Mouse (Mus musculus): ENCODE data around the gene Mrpl55. TPM values are rescaled to one million over a fixed set of nuclear protein-coding genes. Genes with fewer than 3 reads are reported as not detected.

Mrpl55 gene
- polyA plus RNA-seq, 1 experiment from 2014 or later = 96.5 TPM

DNA sequence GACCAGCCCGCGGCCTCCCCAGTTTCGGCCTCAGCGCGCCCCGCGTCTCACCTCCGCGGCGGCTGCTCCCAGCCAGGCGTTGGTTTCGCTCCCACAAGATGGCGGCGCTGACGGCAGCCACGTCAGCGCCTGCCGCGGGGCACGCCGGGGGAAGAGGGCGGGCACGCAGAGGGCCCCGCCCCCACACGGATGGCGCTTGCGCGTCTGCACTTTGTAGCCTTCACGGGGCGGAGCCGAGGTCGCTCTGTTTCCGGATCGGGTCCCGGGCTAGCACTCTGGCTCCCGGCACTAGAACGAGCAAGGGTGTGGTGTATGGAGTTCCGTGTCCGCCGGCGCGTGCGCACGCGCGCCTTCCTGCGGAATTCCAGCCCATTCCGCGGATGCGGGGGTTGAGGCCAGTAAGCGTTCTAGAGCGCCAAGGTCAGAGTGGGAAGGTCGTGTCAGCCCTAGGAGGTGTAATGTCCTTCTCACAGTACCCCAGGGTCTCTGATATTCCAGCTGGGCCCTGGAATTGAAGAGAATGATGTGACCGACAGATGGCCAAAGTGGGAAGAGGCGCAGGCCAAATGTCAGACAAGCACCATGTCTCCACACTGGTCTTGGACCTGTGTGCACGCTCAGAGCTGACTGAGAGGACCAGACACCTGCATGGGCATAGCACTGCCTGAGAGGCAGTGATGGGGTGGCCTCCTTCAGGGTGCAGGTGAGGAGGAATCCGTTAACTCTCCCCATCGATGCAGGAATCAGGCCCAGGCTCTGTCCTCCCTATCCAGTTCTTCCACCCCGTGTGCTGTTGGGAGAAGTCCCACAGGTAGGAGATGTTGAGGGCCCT lies 26.1 kb downstream of the Mrpl55 start, which contains the start of gene Arf1:
Arf1 (minus strand) TSS at position 149 of the 832 bp plus-strand sequence.
- H3K4me2 ChIP-seq (replicated peaks; ENCODE audit: low read depth) = peak within 1 kb of the TSS; percentile 74
- H3K9ac ChIP-seq (ENCODE audit: low read depth, low read length) = peak within 1 kb of the TSS; percentile 100
- H3K36me3 ChIP-seq (ENCODE audit: control insufficient read depth, insufficient read depth) = peaks cover 4% of the 10 kb centered on the region; the same call in 1 of the 2 replicates
- no peaks in the 10 kb centered on the region for H3K27me3 ChIP-seq (replicated peaks; ENCODE audit: control insufficient read depth, insufficient read depth, low read length)
- peaks cover 9% of the 10 kb centered on the region; the same call in 1 of the 2 replicates for H3K4me1 ChIP-seq (replicated peaks; ENCODE audit: control insufficient read depth, insufficient read depth, low read length)
- peak; percentile 93 for ATAC-seq
- TF ChIP-seq CTCF (IDR thresholded peaks at IDR 0.05; ENCODE audit: low read depth) = 0 out of 2 replicates have a peak, but pooled peaks have one; percentile 13
- 4% methylated on average over 57 of the region's 59 CpGs for WGBS
- H3K27ac ChIP-seq (ENCODE audit: low read depth, low read length) = peak within 1 kb of the TSS; percentile 100
- no peaks in the 10 kb centered on the region for H3K9me3 ChIP-seq (ENCODE audit: control insufficient read depth)
- H3K4me3 ChIP-seq (ENCODE audit: low read depth, low read length) = peak within 1 kb of the TSS; percentile 99

DNA sequence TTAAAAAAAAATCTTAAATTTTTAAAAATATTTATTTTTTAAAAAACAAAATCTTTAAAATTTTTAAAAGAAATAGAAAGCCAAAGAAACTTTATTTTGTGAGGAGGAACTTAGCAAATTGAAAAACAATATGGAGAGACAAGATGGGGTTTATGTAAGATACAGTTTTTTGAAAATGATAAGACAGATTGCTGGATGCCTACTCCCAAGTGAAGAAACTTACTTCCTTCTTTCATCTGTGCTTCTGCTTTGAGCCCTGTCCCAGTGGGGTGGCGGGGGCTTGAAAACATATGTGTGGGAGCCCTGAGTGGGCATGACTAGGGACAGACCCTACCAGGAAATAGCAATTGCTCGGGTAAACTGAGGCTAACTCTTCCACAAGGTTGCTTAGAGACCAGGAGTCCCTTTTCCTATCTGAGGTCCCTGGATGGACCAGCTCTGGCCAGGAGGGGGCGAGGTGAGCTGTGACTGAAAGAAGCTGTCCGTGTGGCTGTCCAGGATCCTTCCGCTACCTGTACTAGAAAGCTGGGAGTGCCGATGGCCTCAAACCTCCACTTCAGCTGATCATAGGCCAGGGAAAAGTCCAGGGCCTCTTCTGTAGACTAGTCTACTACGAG lies 28.0 kb downstream of the Mrpl55 start:
- peaks cover 5% of the 10 kb centered on the region; the same call in 1 of the 2 replicates for H3K4me1 ChIP-seq (replicated peaks; ENCODE audit: control insufficient read depth, insufficient read depth, low read length)
- 6% methylated on average over 7 of the region's 7 CpGs for WGBS
- no peak for ATAC-seq
- no peak overlapping the region for H3K4me3 ChIP-seq (ENCODE audit: low read depth, low read length)
- no peaks in the 10 kb centered on the region for H3K27me3 ChIP-seq (replicated peaks; ENCODE audit: control insufficient read depth, insufficient read depth, low read length)
- H3K27ac ChIP-seq (ENCODE audit: low read depth, low read length) = no peak overlapping the region
- peak; percentile 88 for TF ChIP-seq CTCF (IDR thresholded peaks at IDR 0.05; ENCODE audit: low read depth)
- no peaks in the 10 kb centered on the region for H3K36me3 ChIP-seq (ENCODE audit: control insufficient read depth, insufficient read depth)
- no peak overlapping the region for H3K4me2 ChIP-seq (replicated peaks; ENCODE audit: low read depth)
- H3K9ac ChIP-seq (ENCODE audit: low read depth, low read length) = no peak overlapping the region
- H3K9me3 ChIP-seq (ENCODE audit: control insufficient read depth) = no peaks in the 10 kb centered on the region

- no peaks in the 10 kb centered on the region for H3K9me3 ChIP-seq (ENCODE audit: control insufficient read depth)
- 63% methylated on average over 2 of the region's 2 CpGs for WGBS
- H3K27me3 ChIP-seq (replicated peaks; ENCODE audit: control insufficient read depth, insufficient read depth, low read length) = no peaks in the 10 kb centered on the region
- H3K4me2 ChIP-seq (replicated peaks; ENCODE audit: low read depth) = no peak overlapping the region
- peak; percentile 58 for TF ChIP-seq CTCF (IDR thresholded peaks at IDR 0.05; ENCODE audit: low read depth)
- no peak overlapping the region for H3K27ac ChIP-seq (ENCODE audit: low read depth, low read length)
- H3K9ac ChIP-seq (ENCODE audit: low read depth, low read length) = no peak overlapping the region
- no peak overlapping the region for H3K4me3 ChIP-seq (ENCODE audit: low read depth, low read length)
- no peaks in the 10 kb centered on the region for H3K36me3 ChIP-seq (ENCODE audit: control insufficient read depth, insufficient read depth)
- H3K4me1 ChIP-seq (replicated peaks; ENCODE audit: control insufficient read depth, insufficient read depth, low read length) = no peaks in the 10 kb centered on the region
- no peak for ATAC-seq
These were observed 30.5 kb downstream of the Mrpl55 start for GRCm38 (mm10) chr11:59232797-59233196.

GRCm38 (mm10) chr11:59238525-59239427 lies 36.5 kb downstream of the Mrpl55 start:
- Histone ChIP-seq H3K4me2 (replicated peaks; ENCODE audit: low read depth) (no peak overlapping the region), H3K9me3 (ENCODE audit: control insufficient read depth) (no peaks in the 10 kb centered on the region), H3K27me3 (replicated peaks; ENCODE audit: control insufficient read depth, insufficient read depth, low read length) (no peaks in the 10 kb centered on the region), H3K9ac (ENCODE audit: low read depth, low read length) (no peak overlapping the region), H3K4me3 (ENCODE audit: low read depth, low read length) (no peak overlapping the region), H3K4me1 (replicated peaks; ENCODE audit: control insufficient read depth, insufficient read depth, low read length) (no peaks in the 10 kb centered on the region), H3K36me3 (ENCODE audit: control insufficient read depth, insufficient read depth) (no peaks in the 10 kb centered on the region), H3K27ac (ENCODE audit: low read depth, low read length) (no peak overlapping the region)
- TF ChIP-seq CTCF (IDR thresholded peaks at IDR 0.05; ENCODE audit: low read depth) = peak; percentile 81
- ATAC-seq = no peak
- 5% methylated on average over 15 of the region's 15 CpGs for WGBS

DNA sequence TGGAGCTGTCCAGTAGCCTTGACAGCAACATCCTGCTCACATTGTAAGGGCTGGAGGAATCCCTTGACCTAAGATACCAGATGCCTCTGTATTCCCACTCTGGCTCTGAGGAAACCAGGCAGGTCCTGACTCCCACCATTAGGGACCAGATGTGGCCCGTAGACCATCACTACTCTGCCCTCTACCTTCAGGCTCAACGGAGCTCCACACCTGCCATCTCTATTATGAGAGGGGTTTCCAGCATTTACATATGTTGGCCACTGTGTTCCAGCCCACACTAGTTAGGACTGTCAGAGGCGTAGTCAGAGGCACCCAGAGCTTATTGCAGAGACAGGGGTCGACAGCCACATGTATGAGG lies 37.1 kb downstream of the Mrpl55 start:
- TF ChIP-seq CTCF (IDR thresholded peaks at IDR 0.05; ENCODE audit: low read depth) = no peak

DNA sequence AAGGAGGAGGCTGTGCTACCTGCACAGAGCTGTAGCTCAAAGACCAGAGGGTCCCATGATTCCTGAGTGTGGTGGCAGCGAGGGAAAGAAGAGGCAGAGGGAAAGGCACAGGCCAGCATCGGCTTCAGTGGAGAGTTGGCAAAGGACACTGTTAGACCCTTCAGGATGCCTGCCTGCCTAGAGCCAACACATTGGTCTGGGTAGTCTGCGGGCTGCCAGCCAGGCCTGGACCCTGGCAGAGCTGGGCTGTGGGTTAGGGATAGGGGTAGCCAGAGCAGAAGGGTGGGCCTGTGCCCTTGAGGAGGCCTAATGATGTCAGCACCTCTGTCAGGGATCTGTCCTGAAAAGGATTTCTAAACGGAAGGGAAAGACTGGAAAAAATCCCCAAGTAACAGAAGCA lies 37.5 kb downstream of the Mrpl55 start:
- no peaks in the 10 kb centered on the region for H3K9me3 ChIP-seq (ENCODE audit: control insufficient read depth)
- no peak for TF ChIP-seq CTCF (IDR thresholded peaks at IDR 0.05; ENCODE audit: low read depth)
- no peak overlapping the region for H3K27ac ChIP-seq (ENCODE audit: low read depth, low read length)
- H3K36me3 ChIP-seq (ENCODE audit: control insufficient read depth, insufficient read depth) = no peaks in the 10 kb centered on the region
- no peak overlapping the region for H3K4me2 ChIP-seq (replicated peaks; ENCODE audit: low read depth)
- H3K4me1 ChIP-seq (replicated peaks; ENCODE audit: control insufficient read depth, insufficient read depth, low read length) = no peaks in the 10 kb centered on the region
- no peak overlapping the region for H3K4me3 ChIP-seq (ENCODE audit: low read depth, low read length)
- no peak overlapping the region for H3K9ac ChIP-seq (ENCODE audit: low read depth, low read length)
- 82% methylated on average over 4 of the region's 4 CpGs for WGBS
- no peaks in the 10 kb centered on the region for H3K27me3 ChIP-seq (replicated peaks; ENCODE audit: control insufficient read depth, insufficient read depth, low read length)
- no peak for ATAC-seq

More for the DNA sequence above, 37.1 kb downstream of the Mrpl55 start:
- Histone ChIP-seq H3K36me3 (ENCODE audit: control insufficient read depth, insufficient read depth) (no peaks in the 10 kb centered on the region), H3K27ac (ENCODE audit: low read depth, low read length) (no peak overlapping the region), H3K9me3 (ENCODE audit: control insufficient read depth) (no peaks in the 10 kb centered on the region), H3K9ac (ENCODE audit: low read depth, low read length) (no peak overlapping the region), H3K4me3 (ENCODE audit: low read depth, low read length) (no peak overlapping the region), H3K27me3 (replicated peaks; ENCODE audit: control insufficient read depth, insufficient read depth, low read length) (no peaks in the 10 kb centered on the region), H3K4me2 (replicated peaks; ENCODE audit: low read depth) (no peak overlapping the region), H3K4me1 (replicated peaks; ENCODE audit: control insufficient read depth, insufficient read depth, low read length) (no peaks in the 10 kb centered on the region)
- ATAC-seq = no peak
- WGBS = 54% methylated on average over 4 of the region's 4 CpGs

All from intestine, postnatal 0 days (tissue).